Mouse (Mus musculus) CH12.LX (cell line): ENCODE data around the gene Ush2a. TPM values are rescaled to one million over a fixed set of nuclear protein-coding genes. Genes with fewer than 3 reads are reported as not detected.

Source experiments
- DNase-seq: peaks from one replicate; pipeline ENCODE4 v3.0.0-alpha.2; 2013; ENCODE audit errors: extremely low read depth
- H3K27ac ChIP-seq: 2 replicates; pipeline ENCODE4 v1.5.1; 2012; ENCODE audit warnings: low read depth, mild to moderate bottlenecking, control low read depth, moderate library complexity; ENCODE audit not compliant: insufficient read depth
- H3K27me3 ChIP-seq: replicated peaks from 2 replicates; pipeline ENCODE3; 2012; ENCODE audit warnings: inconsistent platforms
- H3K36me3 ChIP-seq, 2 experiments: replicated peaks in 1 of 2; 2 replicates each; pipeline versions ENCODE3 to v1.6.1; 2012; ENCODE audit warnings: inconsistent platforms in 1 of 2, low read length in 1 of 2, mild to moderate bottlenecking in 1 of 2, mixed read lengths in 1 of 2, moderate library complexity in 1 of 2; ENCODE audit not compliant: control insufficient read depth in 1 of 2, insufficient read depth in 1 of 2
- H3K4me1 ChIP-seq, 2 experiments: 2 replicates each; pipeline ENCODE4 v1.6.1; 2012; ENCODE audit warnings: inconsistent platforms in 1 of 2, moderate library complexity in 1 of 2; ENCODE audit not compliant: insufficient read depth in 2 of 2, control insufficient read depth in 1 of 2
- H3K4me2 ChIP-seq: 2 replicates; pipeline ENCODE4 v1.6.1; 2012; ENCODE audit warnings: low read depth, mild to moderate bottlenecking, control low read depth; ENCODE audit not compliant: poor library complexity, insufficient read depth, severe bottlenecking
- H3K4me3 ChIP-seq, 3 experiments: fragments of 150-350 bp in 1 of 3; sonication (generic) in 1 of 3; replicated peaks in 1 of 3; 2 replicates each; pipeline versions ENCODE3 to v1.5.1; 2011 to 2012; ENCODE audit warnings: low read depth in 2 of 3, low read length in 2 of 3, mild to moderate bottlenecking in 2 of 3, moderate library complexity in 2 of 3, control low read depth in 1 of 3, improper control_type of control experiment in 1 of 3, inconsistent platforms in 1 of 3, mixed read lengths in 1 of 3; ENCODE audit not compliant: poor library complexity in 1 of 3
- H3K79me2 ChIP-seq: replicated peaks from 2 replicates; pipeline ENCODE4 v1.6.1; 2012; ENCODE audit warnings: mild to moderate bottlenecking, moderate library complexity; ENCODE audit not compliant: control insufficient read depth, poor library complexity, insufficient read depth, severe bottlenecking; ENCODE audit errors: extremely low read depth
- H3K9ac ChIP-seq: 2 replicates; pipeline ENCODE4 v1.6.1; 2012; ENCODE audit warnings: low read depth, mild to moderate bottlenecking, control low read depth, moderate library complexity; ENCODE audit not compliant: insufficient read depth
- H3K9me3 ChIP-seq: replicated peaks from 2 replicates; pipeline ENCODE3; 2012; ENCODE audit warnings: low read length, inconsistent platforms, mixed read lengths
- BHLHE40 ChIP-seq: IDR thresholded peaks from 2 replicates; pipeline ENCODE4 v1.6.1; 2011; ENCODE audit warnings: mild to moderate bottlenecking, low read depth, low read length, improper control_type of control experiment
- CHD2 ChIP-seq: IDR thresholded peaks from 2 replicates; pipeline ENCODE4 v1.6.1; 2011; ENCODE audit warnings: low read length, improper control_type of control experiment
- CTCF ChIP-seq, 2 experiments: IDR thresholded peaks in 1 of 2; conservative IDR thresholded peaks in 1 of 2; 2 replicates each; pipeline ENCODE4 v1.5.1; 2011 to 2012; ENCODE audit warnings: low read depth in 2 of 2, low read length in 2 of 2, improper control_type of control experiment in 1 of 2, inconsistent platforms in 1 of 2, mild to moderate bottlenecking in 1 of 2, moderate library complexity in 1 of 2
- E2F4 ChIP-seq: IDR thresholded peaks from 2 replicates; pipeline ENCODE4 v1.6.1; 2011; ENCODE audit warnings: low read depth, low read length, improper control_type of control experiment; ENCODE audit not compliant: insufficient replicate concordance
- ELF1 ChIP-seq: IDR thresholded peaks from 2 replicates; pipeline ENCODE4 v1.6.1; 2014; ENCODE audit warnings: low read depth, mild to moderate bottlenecking, inconsistent platforms, low read length, improper control_type of control experiment
- GABPA ChIP-seq: IDR thresholded peaks from 2 replicates; pipeline ENCODE4 v1.6.1; 2012; ENCODE audit warnings: low read depth, low read length, improper control_type of control experiment, inconsistent platforms; ENCODE audit not compliant: insufficient replicate concordance
- IRF4 ChIP-seq: IDR thresholded peaks from 2 replicates; pipeline ENCODE4 v1.6.1; 2014; ENCODE audit warnings: low read depth, mild to moderate bottlenecking, inconsistent platforms, low read length, improper control_type of control experiment
- JUN ChIP-seq: IDR thresholded peaks from 2 replicates; pipeline ENCODE4 v1.6.1; 2011; ENCODE audit warnings: low read depth, mild to moderate bottlenecking, low read length, improper control_type of control experiment, moderate library complexity; ENCODE audit not compliant: insufficient read depth
- JUND ChIP-seq: conservative IDR thresholded peaks from 2 replicates; pipeline ENCODE4 v1.6.1; 2011; ENCODE audit warnings: low read depth, low read length, improper control_type of control experiment
- KAT2A ChIP-seq: IDR thresholded peaks from 2 replicates; pipeline ENCODE4 v1.6.1; 2012; ENCODE audit warnings: low read length, improper control_type of control experiment, inconsistent platforms; ENCODE audit not compliant: insufficient replicate concordance
- MAFK ChIP-seq: IDR thresholded peaks from 2 replicates; pipeline ENCODE4 v1.6.1; 2011; ENCODE audit warnings: low read length, improper control_type of control experiment; ENCODE audit not compliant: insufficient replicate concordance
- MAZ ChIP-seq: IDR thresholded peaks from 2 replicates; pipeline ENCODE4 v1.6.1; 2012; ENCODE audit warnings: low read depth, mild to moderate bottlenecking, inconsistent platforms, low read length, improper control_type of control experiment, moderate library complexity
- NRF1 ChIP-seq: IDR thresholded peaks from 2 replicates; pipeline ENCODE4 v1.6.1; 2014; ENCODE audit warnings: low read depth, mild to moderate bottlenecking, inconsistent platforms, low read length, improper control_type of control experiment, moderate library complexity
- POLR2AphosphoS2 ChIP-seq: IDR thresholded peaks from 2 replicates; pipeline ENCODE4 v1.6.1; 2011; ENCODE audit warnings: low read depth, low read length, improper control_type of control experiment
- RAD21 ChIP-seq: IDR thresholded peaks from 2 replicates; pipeline ENCODE4 v1.6.1; 2011; ENCODE audit warnings: low read depth, mild to moderate bottlenecking, low read length, improper control_type of control experiment, moderate library complexity
- UBTF ChIP-seq: IDR thresholded peaks from 2 replicates; pipeline ENCODE4 v1.6.1; 2012; ENCODE audit warnings: low read depth, mild to moderate bottlenecking, inconsistent platforms, low read length, improper control_type of control experiment, moderate library complexity
- USF2 ChIP-seq: conservative IDR thresholded peaks from 2 replicates; pipeline ENCODE4 v1.6.1; 2011; ENCODE audit warnings: low read depth, low read length, improper control_type of control experiment
- ZC3H11A ChIP-seq: IDR thresholded peaks from 2 replicates; pipeline ENCODE4 v1.6.1; 2012; ENCODE audit warnings: low read depth, mild to moderate bottlenecking, inconsistent platforms, low read length, improper control_type of control experiment
- ZKSCAN1 ChIP-seq: IDR thresholded peaks from 2 replicates; pipeline ENCODE4 v1.6.1; 2012; ENCODE audit warnings: low read depth, inconsistent platforms, low read length, improper control_type of control experiment, borderline replicate concordance
- ZMIZ1 ChIP-seq: IDR thresholded peaks from 2 replicates; pipeline ENCODE4 v1.6.1; 2012; ENCODE audit warnings: low read depth, mild to moderate bottlenecking, inconsistent platforms, low read length, improper control_type of control experiment
- ZNF384 ChIP-seq: IDR thresholded peaks from 2 replicates; pipeline ENCODE4 v1.6.1; 2012; ENCODE audit warnings: low read depth, low read length, improper control_type of control experiment, inconsistent platforms
- dilution Hi-C: fragments of 300-500 bp; cut with MboI; formaldehyde crosslinking; loops from 2 replicates; pipeline ENCODE4 v1.14.3; 2020; ENCODE audit warnings: low sequenced_read_pairs; ENCODE audit not compliant: extremely low pct_unique_long_range_greater_than_20kb, extremely low pct_ligation_motif_present
- in situ Hi-C: fragments of 300-500 bp; cut with MboI; formaldehyde crosslinking; loops from 3 replicates; pipeline ENCODE4 v1.14.3; 2019; ENCODE audit warnings: low sequenced_read_pairs, low pct_ligation_motif_present, low pct_unique_long_range_greater_than_20kb, mixed read lengths
- polyA plus RNA-seq: library from polyadenylated mRNA; unstranded; fragments of >175 nt; gene quantifications from 2 replicates; pipeline ENCODE4 v1.2.1, GENCODE M21; 2012; ENCODE audit warnings: low read depth; ENCODE audit not compliant: insufficient read length
- total RNA-seq, 2 experiments: library from RNA; depleted of rRNA; stranded (reverse); fragments of 300-350 nt in 1 of 2; fragments of >200 nt in 1 of 2; gene quantifications; 2 replicates each; pipeline ENCODE4 v1.2.3; 2012 to 2014

The Ush2a gene
- total and polyA plus RNA-seq, 3 experiments = not detected

- dilution Hi-C loops = no loop called here
- H3K36me3 ChIP-seq = no peaks in the 10 kb centered on the region
- in situ Hi-C loops = no loop called here
- no peak overlapping the region for H3K4me2 ChIP-seq
- H3K27ac ChIP-seq = no peak overlapping the region
- TF ChIP-seq GABPA = no peak
- TF ChIP-seq IRF4 = no peak
- no peak for TF ChIP-seq UBTF
- TF ChIP-seq USF2 = no peak
- TF ChIP-seq MAZ = no peak
- TF ChIP-seq POLR2AphosphoS2 = no peak
- TF ChIP-seq KAT2A = no peak
- no peak for TF ChIP-seq ZNF384
- TF ChIP-seq NRF1 = no peak
- no peak for TF ChIP-seq CTCF (conservative IDR thresholded peaks at IDR 0.05 in 1 of 2, IDR thresholded peaks at IDR 0.05 in 1 of 2; ENCODE audit: low read depth in 2 of 2, low read length in 2 of 2)
- TF ChIP-seq BHLHE40 = no peak
- TF ChIP-seq MAFK = no peak
- no peak for TF ChIP-seq JUN
- no peak for TF ChIP-seq JUND
- no peak for TF ChIP-seq ZC3H11A
- no peak for TF ChIP-seq ZKSCAN1
- DNase-seq = no peak
- no peak overlapping the region for H3K4me3 ChIP-seq
- H3K9me3 ChIP-seq = peaks cover 50% of the 10 kb centered on the region
- no peaks in the 10 kb centered on the region for H3K79me2 ChIP-seq
- no peak overlapping the region for H3K9ac ChIP-seq
- H3K27me3 ChIP-seq = no peaks in the 10 kb centered on the region
- H3K4me1 ChIP-seq = no peaks in the 10 kb centered on the region
Observed at GRCm38 (mm10) chr1:188464653-188465052, 202.8 kb downstream of the Ush2a start.

DNA sequence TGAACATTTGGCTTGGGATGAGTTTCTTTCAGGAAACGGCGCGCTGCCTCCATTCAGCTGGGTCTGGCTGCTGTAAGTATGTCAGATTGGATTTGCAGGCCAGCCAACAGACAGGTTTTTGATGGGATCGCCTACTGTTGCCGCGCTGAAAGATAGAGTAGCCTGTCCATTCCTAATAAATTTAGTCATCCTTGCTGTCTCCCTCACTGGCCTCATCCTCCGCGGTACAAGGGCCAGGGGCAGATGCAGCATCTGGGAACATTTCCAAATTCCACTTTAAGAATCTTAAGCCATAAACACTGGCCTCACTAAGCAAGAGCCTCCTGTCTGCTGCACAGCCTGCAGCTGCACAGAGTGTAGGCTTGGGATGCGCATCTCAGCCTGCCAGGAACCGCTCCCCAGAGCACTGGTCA lies 206.6 kb downstream of the Ush2a start:
- H3K79me2 ChIP-seq = no peaks in the 10 kb centered on the region
- DNase-seq = no peak
- peaks cover 43% of the 10 kb centered on the region for H3K9me3 ChIP-seq
- no peak overlapping the region for H3K4me3 ChIP-seq
- dilution Hi-C loops = no loop called here
- H3K27ac ChIP-seq = no peak overlapping the region
- no peak overlapping the region for H3K4me2 ChIP-seq
- no peak for TF ChIP-seq MAFK
- no peak for TF ChIP-seq BHLHE40
- TF ChIP-seq USF2 = no peak
- no peak for TF ChIP-seq JUN
- TF ChIP-seq GABPA = no peak
- no peak for TF ChIP-seq E2F4
- TF ChIP-seq RAD21 = no peak
- no peak for TF ChIP-seq ZC3H11A
- TF ChIP-seq CHD2 = no peak
- no peak for TF ChIP-seq ZMIZ1
- no peak for TF ChIP-seq JUND
- no peak for TF ChIP-seq ELF1
- no peak for TF ChIP-seq MAZ
- no peak for TF ChIP-seq POLR2AphosphoS2
- no peaks in the 10 kb centered on the region for H3K36me3 ChIP-seq
- H3K27me3 ChIP-seq = no peaks in the 10 kb centered on the region
- H3K4me1 ChIP-seq = no peaks in the 10 kb centered on the region
- in situ Hi-C loops = no loop called here
- no peak overlapping the region for H3K9ac ChIP-seq
